Mouse (Mus musculus) cerebellum, postnatal 4 days (tissue): ENCODE results near the gene Mrgprg.

Source experiments
- DNase-seq, 2 experiments: peaks; one replicate each; pipeline ENCODE4 v3.0.0; 2022; ENCODE audit warnings: low spot score in 2 of 2, mixed read lengths in 1 of 2

Mrgprg gene

GRCm38 (mm10) chr7:143766893-143767292, at the start of gene Mrgprg:
Gene Mrgprg (minus strand): TSS chr7:143766993.
- no peak for DNase-seq

DNA sequence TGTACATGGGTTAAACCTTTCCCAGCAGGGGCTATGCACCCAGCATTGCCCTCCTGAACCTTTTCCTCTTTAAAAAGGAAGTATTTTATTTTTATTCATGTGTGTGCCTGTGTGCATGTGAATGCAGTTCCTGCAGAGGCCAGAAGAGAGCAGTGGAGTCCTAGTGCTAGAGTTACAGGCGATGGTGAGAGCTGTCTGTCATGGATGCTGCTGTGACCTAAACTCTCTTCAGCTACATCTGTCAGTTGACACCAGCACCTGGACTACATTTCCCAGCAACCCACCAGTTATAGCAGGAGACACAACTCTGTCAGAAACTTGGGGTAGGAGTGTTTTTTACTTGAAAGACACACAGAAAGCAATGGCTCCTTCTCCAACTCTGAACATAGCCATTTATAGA, 42.1 kb upstream of the Mrgprg start:
- no peak for DNase-seq

GRCm38 (mm10) chr7:143805199-143805624, 38.4 kb upstream of the Mrgprg start:
- no peak for DNase-seq

DNA sequence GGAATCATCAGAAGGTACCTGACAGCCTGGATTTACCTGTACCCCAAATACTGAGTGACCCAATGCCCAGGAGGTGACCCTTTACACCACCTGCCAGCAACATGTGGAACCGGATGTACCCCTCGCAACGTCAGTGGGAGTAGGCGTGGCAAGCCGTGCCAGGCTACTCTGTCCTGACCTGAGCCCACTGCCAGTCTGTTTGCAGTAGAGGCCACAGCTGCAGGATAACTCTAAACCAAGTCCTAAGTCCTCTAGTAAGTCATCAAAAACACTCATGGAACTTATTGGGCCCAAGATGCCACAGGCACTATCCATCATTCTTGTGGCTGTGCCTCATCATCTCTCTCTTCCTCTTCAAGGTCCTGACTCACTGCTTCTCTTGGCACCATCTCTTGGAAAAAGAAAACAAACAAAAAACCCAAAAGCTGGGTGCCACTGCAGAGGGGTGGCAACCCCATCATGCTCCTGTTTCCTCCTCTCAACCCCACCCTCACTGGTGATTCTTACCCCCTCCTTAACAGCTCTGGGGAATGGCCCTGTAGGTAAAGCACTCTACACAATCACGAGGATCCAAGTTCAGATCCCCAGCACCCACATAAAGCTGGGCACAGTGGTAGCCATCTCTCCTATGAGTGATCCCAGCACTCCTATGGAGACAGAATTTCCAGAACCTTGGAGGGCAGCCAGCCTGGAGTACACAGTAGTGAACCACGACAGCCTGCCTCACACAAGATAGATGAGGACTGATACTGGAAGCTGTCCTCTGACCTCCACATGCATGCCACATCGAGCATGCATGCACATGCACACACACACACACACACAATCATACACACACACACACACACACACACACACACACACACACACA, 34.6 kb upstream of the Mrgprg start:
- no peak for DNase-seq

GRCm38 (mm10) chr7:143800770-143801169, 34.0 kb upstream of the Mrgprg start:
- DNase-seq, result no peak

- DNase-seq, result no peak
Observed at GRCm38 (mm10) chr7:143798783-143799182, 32.0 kb upstream of the Mrgprg start.

DNA sequence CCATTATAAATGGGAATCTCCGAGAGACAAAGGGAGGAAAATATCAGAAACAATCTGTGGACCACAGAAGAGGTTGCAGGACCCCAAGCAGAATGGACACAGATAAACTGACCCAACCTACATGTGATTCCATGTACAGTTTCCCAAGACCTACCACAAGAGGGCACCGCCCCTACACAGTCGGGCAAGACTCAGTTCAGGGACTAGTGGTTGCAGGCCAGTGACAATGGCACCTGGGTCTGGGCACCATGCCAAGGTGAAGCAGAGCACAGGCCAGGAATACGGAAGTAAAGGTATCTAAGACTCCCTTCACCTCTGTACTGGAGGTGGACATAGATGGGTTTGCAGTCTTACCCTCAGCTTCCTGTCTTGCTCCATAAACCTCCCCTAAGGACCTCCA, 26.3 kb upstream of the Mrgprg start:
- peak in 1 of 2 experiments; percentile 36 for DNase-seq

GRCm38 (mm10) chr7:143792336-143792985, 25.7 kb upstream of the Mrgprg start:
- DNase-seq, result no peak

DNA sequence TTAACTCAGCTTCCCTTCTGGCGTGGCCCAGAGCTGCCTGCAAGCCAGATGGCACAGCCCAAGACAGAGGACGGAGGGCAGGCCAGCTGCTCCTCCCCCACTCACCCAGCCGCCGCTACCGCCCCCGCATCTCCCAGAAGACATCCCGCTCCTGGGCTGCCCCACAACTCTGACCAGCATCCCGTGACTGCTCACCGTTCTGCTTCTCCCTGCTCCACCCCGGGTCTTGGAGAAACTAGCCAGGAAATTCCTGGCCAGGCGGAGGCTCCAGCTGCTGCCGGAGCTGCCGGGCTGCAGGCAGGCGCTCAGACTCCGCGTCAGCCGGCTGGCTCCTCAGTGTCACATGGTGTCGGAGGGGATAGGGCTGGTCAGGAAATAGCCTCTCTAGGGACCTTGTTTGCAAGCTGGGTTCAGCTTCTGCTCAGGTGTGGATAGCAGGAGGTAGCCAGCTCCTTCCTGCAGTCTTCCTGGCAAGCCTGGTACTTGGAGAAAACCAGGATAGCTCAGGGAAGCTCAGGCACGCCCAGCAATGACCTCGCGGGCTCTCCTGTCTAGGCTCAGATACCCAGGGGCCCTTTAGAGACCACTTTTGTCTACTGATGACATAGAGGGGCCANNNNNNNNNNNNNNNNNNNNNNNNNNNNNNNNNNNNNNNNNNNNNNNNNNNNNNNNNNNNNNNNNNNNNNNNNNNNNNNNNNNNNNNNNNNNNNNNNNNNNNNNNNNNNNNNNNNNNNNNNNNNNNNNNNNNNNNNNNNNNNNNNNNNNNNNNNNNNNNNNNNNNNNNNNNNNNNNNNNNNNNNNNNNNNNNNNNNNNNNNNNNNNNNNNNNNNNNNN, 17.4 kb upstream of the Mrgprg start, which contains the start of gene Mrgpre:
Gene Mrgpre, minus strand, starts transcription at position 505 of the 834 bp plus-strand sequence.
- DNase-seq, result peak; percentile 53 to 82

DNA sequence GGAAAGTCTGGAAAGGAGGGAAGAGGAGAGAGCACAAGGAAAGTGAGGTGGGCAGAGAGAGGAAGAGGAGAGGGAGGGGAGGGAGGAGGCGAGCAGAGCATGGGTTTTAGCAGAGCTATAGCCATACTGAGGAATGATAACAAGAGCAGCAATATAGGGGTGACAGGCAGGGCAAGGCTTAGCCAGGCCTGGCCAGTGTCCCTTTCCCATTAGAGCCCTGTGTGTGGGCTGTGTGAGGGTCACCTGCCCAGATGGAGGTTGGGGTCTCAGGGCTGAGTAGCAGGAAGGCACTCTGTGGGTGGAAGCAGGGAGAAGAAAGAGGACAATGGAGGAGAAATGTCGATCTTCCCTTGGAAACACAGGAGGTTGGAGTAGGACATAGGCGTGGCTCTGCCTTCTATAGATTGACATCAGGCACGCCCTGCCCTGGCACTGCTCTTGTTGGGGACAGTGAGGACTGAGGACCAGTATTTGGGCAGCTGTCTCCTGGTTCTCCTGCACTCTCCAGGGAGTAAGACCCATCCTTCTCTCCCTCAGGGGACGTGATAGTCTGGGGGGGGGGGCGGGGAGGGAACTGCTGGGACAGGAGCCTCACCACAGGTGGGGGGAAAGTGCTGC, 16.7 kb upstream of the Mrgprg start:
- peak in 1 of 2 experiments; percentile 13 for DNase-seq

GRCm38 (mm10) chr7:143777375-143777774, 10.6 kb upstream of the Mrgprg start:
- DNase-seq, result no peak

DNA sequence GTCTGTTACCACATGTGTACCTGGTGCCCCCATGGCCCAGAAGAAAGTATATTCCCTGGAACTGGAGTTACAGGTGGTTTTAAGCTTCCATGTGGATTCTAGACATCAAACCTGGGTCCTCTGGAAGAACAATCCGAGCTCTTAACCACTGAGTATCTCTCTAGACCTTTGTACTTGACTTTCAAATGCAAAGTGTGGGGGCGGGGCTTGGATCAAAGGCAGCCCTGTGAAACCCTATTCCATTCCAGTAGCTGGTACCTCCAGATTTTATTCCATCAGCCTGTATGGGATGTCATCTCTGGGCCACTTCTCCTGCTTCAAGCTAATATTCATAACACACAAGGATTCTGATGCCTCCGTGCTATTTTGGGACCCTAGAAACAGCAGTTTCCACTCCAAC, 9.3 kb upstream of the Mrgprg start:
- DNase-seq, result no peak

- DNase-seq, result no peak
Observed at GRCm38 (mm10) chr7:143769461-143769860, 2.7 kb upstream of the Mrgprg start.

DNA sequence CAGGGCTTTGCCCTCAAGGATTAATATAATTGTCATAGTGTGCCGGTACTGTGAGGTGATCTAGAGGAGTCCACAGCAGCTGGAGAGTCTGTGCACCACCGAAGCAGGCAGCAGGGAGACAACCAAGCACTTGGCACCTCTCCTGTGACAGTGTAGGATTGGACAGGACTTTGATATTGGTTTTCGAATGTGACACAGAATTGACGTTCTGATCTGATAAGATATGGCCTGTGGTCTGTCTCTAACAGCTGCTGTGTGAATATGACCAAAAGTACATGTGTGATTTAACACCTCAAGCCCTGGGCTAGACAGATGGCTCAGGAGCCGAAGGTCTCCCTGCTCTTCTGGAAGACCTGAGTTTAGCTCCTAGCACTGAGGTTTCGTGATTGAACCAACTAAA, 1.5 kb upstream of the Mrgprg start:
- no peak for DNase-seq

- no peak for DNase-seq
Observed at GRCm38 (mm10) chr7:143764876-143765530, 1.8 kb downstream of the Mrgprg start.

DNA sequence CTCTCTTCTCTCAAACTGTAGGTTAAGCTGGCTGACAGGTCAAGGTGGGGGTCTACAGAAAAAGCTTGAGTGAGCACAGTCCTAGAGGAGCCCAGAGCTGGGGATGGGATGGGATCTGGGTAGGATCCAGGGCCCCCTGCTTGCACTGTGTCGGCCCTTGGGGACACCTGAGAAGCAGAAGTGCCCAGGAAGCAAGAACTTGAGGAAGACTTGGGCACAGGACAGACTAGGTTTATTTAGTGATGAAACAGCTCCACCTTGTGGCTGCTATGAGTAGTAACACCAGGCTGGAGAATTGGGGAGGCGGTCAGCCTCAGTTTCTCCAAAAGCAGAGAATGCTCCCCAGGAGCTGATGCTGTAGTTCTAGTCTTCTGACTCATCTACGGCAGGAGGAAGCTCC, 3.0 kb downstream of the Mrgprg start:
- no peak for DNase-seq

DNA sequence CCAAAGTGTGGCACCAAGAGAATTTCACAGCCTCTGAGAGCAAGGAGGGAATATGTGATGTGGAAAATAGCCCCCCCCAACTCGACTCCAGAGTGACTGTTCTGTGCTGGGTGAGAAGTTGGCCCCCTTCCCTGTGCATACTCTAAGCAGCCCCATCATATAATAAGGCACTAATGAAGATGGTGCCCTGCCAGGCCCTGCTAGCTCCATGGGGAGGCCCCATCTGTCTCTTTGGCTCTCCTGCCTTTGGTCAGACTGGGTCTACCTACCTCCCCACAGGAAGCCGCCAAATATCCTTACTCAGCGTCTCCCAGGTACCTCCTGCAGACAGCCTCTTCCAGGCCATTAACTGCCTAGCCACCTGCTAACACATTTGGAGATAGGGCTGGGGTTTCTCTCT, 7.8 kb downstream of the Mrgprg start:
- no peak for DNase-seq

DNA sequence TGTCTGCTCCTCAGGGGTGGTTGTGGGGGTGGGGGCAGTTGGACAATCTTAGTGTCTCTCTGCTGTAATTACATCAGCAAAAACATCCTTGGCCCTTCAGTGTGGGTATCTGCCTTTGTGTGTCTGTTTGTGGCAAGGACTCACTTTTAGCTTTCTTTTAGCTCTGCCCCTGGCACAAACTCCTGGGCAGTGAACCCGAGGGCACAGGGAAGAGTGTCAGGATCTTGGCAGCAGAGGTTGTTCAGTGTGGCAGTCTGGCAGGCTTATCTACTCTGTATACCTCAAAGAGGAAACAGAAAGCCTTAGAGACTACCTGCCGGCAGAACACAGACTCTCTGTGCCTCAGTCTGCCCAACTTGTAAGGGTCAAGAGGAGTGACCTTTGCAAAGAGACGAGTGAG, 9.1 kb downstream of the Mrgprg start:
- DNase-seq, result no peak

DNA sequence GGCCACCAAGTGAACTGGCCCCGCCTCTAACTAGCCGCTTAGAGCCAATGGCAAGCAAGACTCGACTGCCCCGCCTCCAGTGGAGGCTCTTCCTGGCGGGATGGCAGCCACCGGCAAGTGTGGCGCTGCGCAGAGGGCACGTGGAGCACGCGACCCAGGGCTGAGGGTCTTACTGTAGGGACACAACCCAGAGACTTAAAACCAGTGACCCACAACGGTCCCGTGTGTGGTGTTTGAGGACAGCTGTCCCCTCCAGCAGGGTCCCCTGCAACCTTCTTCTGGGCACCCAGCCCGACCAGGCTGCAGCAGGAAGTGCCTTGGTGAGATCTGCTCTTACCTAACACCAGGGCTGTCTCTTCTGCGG, 9.8 kb downstream of the Mrgprg start:
- peak in 1 of 2 experiments; percentile 58 for DNase-seq

- DNase-seq, result no peak
Observed at GRCm38 (mm10) chr7:143756125-143757026, 10.4 kb downstream of the Mrgprg start, which contains the start of gene Osbpl5. Gene Osbpl5 (minus strand): TSS chr7:143756985.
